Mouse (Mus musculus) 416B (cell line): ENCODE results near the gene Srgap3.
"Not testable (repeated sequence)": the region's sequence is repeated elsewhere in the genome, so short reads cannot be mapped to it uniquely, and the experiment has no call there.

ENCODE experiments used
- DNase-seq: peaks from one replicate; pipeline ENCODE4 v3.0.0; 2011; ENCODE audit warnings: low read depth

The Srgap3 gene

DNA sequence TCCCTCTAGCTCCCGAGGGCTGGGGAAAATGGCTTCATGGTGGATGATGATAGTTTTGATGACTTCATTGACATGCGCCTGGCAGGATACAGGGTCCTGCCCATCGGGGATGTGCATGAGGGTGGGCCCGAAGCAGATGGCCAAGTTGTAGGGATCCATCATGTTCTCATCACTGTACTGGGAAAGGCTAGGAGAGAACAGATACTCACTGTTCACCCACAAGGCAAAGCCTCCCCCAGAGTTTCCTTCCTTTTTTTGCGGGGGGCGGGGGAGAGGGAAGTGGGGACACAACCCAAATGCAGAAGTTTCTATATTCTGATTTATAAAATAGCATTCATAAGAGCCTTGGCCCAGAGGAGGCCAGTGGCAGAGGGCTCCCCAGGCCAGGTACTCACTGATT, 208.1 kb downstream of the Srgap3 start:
- DNase-seq = no peak

DNA sequence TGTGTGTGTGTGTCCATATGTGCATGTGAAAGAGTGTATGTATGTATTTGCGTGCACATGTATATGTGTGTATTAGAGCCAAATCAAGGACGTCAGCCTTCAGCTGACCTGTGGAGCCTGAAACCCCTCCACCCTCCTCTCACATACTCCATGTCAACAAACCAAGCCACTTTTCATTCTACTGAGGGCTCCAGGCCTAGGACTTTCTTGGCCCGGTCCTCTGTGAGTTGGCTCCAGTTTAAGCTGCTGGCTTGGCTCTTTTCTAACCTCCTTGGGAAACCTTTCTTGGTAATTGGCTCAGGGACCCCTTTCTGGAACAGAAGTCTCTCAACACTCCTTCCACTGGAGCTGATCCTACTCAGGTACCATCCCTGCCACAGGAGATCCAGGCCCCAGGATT, 210.6 kb downstream of the Srgap3 start:
- DNase-seq = no peak

DNA sequence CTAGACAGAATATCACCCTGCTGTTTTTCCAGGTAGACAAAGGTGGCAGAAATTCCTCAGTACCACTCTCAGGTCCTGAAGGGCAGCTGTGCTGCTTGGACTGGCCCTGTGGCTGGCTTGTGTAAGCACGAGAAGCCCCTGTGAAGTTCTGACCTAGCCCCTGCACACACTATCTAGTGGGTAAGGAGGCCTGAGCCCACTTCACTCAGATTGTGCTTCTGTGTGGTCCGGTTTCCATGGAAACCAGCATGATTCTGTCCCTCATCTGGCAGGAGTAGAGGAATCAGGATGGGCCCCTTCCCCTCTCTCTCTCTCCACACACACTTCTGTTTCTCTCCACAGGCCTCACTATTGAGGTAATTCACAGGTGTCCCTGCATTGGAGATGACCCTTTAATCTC, 212.0 kb downstream of the Srgap3 start:
- no peak for DNase-seq

DNA sequence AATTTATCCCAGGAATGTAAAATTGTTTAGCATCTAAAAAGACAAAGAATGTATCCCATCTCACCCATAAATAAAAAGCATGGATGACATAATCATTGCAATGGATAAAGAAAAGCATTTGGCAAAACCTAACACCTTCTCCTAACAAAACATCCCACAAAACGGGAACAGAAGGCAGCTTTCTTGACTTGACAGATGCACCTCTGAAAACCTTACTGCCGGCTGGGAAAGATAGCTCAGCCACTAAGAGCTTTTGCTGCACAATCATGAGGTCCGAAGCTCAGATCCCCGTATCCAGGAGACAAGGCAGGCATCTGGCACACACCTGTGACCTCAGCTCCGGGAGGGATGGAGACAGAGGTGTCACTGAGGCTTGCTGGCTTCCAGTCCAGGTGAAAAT, 213.1 kb downstream of the Srgap3 start:
- no peak for DNase-seq

DNA sequence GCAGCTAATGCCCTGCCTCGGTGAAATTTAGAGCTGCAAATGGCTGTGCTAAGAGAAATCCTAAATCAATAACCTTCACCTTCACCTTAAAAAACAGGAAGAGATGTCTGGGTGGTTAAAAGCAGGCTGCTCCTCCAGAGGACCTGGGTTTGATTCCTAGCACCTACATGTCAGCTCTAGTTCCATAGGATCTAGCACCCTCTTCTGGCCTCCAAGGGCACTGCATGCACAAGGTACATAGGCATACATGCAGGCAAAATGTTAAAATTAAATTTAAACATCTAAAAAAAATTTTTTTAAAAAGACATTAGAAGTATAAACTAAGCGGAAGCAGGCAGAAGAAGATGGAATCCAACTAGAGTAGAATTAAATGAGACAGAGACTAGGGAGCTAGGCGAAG, 214.6 kb downstream of the Srgap3 start:
- no peak for DNase-seq

DNA sequence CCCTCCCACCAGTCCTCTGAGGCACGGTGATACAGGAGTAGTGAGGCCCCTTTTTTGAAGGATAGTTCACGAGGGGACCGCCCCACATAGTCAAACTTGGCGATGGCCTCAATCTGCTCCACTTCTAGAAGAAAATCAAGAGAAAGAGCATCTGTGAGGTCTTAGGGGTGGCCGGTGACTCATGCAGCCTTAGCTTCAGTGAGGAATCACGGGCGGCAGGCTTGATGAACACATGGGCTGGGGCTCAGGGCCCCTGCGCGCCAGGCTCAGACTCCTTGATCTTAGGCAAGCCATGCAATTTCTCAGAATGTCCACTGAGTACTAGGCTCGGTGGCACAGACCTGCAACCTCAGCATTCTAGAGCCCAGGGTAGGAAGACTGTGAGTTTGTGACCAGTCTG, 215.7 kb downstream of the Srgap3 start:
- no peak for DNase-seq

DNA sequence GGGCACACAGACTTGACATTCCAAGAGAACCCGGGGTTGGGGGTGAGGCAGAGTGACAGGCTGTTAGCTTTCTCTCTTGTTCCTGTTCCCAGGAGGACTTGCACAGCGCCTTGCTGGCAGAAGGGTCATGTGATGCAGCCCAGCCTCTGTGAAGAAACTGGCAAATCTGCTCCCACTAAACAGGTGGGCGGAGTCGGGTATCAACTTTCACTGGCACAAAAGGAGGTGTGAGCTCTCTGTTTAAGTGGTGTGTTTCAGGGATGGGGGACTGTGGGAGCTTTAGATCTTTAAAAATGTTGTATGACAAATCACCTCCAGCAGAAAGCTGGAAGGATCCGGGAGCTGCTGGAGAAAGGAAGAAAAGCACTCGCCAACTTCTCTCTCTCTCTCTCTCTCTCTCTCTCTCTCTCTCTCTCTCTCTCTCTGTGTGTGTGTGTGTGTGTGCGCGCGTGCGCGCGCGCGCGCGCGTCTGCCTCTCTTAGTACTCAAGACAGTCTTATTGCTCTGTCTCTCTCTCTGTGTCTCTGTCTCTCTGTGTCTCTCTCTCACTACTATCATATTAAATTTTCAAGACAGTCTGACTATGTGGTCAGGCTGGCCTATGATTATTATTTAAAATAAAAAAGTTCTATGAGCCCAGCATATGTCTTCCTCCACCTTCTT, 218.2 kb downstream of the Srgap3 start:
- peak; percentile 72 for DNase-seq

DNA sequence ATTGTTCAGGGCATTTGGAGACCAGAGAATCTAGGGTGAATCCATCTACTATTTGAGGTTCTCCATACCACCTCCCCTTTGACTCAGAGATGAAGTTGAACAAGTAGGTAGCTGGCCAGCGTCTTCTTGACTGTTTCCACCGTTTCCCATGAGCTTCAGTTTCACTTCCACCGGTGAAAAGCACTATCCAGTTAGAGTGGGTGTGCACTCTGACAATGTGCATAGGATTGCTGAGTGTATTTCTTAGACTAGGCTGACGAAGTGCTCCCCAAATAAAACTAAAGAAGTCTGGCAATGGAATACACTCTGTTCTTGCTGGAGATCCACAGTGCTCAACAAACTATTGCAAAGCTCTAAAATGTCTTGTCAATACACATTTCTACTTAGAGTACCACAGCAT, 221.6 kb downstream of the Srgap3 start:
- no peak for DNase-seq

DNA sequence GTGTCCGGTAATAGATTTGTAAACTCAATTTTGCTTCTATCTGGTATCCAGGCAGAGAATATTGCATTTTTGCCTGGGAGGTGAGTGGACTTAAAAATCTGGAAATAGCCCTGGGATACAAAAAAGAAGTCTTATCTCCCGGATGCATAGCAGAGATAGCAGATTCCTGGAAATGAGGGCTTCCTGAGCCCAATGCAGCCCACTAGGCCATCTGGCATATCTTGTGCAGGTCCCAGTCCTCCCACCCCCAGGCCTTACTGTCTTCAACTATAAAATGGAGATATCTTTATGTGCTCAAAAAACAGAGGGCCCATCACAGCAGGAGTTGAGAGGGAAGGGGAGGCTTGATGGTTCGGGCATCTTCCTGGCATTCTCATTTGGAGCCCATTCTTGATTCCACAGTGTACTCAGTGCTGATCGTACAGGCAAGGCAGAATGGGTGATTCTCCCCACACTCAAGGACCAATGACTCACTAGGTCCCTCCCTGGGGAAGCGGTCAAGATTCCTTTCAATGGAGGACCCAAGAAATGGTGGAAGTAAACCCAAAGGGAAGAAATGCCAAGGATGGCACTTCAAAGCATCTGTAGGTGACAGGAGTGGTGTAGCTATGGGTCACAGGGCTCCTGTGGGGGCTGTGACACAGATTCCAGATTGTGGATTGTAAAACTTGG, 226.5 kb downstream of the Srgap3 start:
- DNase-seq = no peak

DNA sequence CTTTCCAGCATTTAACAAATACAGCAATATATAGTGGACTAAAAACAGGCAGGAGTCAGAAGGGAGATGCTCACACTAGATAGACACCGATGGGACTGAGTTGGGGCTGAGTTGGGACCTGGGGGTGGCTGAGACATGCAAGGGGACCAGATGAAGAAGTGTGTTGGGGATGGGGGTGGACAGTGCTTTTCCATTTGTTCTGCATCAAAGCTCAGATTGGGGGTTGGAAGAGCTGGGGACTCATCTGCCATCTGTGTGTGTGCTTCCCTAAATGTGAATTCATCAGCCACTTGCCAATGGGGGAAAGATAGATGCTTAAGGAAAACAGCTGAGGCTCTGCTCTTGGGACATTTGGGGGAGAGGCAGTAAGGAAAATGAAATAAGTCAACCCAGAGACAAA, 227.1 kb downstream of the Srgap3 start:
- DNase-seq = no peak

DNA sequence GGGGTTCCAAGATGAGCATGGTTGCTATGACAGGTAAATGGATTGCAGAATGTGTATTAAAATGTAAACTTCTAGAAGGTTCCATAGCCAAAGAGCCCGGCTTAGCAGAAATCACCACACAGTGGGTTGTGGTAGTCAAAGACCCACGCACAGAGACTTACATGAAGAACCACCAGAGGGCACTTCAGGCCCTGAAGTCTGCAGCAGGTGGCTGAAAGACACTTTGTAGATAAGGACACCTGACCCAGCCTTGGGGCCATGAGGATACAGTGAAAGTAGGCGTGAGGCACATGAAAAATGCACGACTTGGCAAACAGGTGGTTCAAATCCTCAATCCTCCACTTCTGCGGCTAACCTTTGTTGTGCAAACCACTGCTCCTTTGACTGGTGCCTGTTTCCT, 229.9 kb downstream of the Srgap3 start:
- DNase-seq = peak; percentile 44

DNA sequence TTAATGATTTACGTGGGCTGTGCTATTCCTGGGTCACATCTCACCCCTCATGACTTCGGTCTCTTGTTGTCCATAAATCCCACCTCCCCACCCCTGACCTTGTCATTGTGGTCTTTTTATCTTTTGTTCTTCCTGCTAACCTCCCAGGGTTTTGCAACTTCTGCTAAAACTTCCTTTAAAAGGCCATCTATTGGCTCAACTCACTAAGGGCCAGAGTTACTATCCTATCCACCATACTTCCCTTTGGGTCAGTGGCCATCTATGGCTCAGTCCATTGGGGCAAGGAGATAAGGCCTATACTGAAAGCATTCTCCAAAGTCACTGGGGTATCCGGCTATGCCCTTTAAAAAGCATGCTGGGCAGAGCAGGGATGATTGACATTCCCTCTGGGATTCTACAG, 233.1 kb downstream of the Srgap3 start:
- DNase-seq = peak; percentile 83

DNA sequence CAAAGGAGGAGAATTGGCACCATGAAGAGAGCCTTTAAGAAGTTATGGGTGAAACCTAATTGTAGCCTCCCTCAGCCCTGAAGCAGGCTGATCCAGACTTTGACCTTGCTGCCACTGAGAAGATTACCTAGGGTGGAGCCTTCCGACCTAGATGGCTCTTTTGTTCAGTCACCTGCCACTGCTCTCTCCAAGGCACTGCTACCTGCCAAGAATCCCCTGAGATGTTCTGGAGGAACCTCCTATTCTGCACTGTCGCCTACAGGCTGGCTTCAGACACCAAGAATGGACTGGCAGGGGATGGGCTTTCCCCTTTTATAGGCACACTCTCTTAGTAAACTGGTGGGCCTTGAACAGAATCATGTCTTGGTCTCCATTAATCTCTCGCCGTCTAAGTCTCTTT, 244.8 kb downstream of the Srgap3 start:
- not testable (repeated sequence) for DNase-seq

DNA sequence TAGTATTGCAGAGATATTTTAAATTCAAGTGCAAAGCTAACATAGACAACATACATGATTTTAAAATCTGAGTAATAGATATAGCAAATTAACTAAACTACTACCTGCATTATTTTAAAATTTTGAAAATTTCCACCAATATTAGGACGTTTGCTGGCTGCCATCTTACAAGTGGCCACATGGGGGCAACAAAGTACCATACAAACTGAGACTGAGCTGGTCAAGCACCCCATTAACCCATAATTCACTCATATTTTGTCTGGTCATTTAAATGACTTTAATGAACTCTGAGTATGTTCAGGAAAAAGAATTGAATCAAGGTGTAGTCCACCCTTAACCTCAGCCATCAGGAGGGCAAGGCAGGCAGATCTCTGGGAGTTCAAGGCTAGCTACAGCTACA, 246.7 kb downstream of the Srgap3 start:
- DNase-seq = peak; percentile 72

DNA sequence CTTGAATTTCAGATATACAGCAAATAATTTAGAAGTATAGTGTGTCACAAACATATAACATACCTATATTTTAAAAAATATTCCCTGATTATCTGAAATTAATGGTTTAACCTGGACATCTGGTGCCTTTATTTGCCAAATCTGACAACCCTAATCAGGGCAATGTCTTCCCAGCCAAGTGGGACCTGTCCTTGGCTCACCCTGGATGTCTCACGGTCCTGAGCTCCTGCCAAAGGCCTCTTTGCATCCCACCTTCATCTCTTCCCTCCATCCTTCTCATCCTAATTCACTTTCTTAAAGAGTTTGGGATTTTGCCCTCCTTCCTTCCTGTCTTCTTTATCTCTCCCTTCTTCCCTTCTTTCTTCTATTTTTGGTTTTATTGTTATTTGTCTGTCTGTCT, 248.0 kb downstream of the Srgap3 start:
- no peak for DNase-seq

DNA sequence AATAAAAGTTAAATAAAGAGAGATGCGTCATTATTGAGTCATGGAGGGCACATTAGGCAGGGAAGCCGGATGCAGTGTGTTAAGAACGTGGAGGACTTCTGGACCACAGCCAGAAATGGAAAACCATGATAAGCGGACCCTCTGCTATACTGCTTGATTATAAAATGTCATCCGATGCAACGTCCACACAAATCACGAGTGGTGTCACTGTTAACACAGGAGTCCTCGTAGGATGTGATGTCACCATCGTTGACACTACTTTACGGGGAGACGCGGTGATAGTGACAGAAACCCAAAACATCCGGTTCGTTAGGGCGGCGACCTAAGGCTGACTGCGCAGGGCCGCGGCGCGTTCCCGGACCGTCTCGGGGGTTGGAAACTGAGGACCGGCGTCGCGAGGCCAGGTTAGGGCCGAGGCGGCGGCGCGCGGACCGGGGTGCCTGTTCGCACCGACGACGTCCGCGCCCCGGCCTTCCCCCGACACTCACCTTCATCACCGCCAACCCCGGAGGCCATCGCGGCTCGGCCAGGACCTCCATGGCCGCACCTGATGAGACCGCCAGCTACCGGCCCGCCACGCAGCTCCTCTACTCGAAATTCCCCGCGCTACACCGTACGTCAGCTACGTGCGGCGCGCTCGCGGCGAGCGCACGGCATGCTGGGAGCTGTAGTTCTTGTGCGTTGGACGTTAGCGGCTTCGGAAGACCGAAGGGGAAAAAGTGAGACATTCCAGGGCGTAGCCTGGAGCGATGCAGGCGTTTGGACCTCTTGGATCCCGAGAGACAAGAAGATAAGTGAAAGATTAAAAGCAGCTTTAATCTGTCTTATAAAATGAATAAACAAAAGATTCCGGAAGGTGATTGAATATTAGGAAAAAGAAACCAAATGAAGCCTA, 250.8 kb downstream of the Srgap3 start, which contains the start of gene Rad18:
Gene Rad18, minus strand, starts transcription at position 631 of the 895 bp plus-strand sequence.
- peak; percentile 94 for DNase-seq

DNA sequence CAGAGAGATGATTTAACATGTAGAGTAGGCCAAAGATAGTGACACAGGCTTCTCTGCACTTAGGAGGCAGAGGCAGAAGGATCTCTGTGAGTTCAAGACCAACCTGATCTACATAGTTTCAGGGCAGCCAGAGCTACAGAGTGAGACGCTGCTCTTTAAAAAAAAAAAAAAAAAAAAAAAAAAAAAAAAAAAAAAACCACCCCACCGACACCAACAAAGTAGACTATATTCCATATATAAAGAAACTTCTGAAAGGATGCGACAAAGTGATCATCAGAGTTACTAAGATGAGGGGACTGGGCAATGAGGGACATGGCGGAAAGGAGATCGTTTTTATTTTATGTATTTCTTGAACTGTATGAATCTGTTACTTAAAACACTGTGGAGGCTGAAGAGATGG, 252.6 kb downstream of the Srgap3 start:
- DNase-seq = no peak

DNA sequence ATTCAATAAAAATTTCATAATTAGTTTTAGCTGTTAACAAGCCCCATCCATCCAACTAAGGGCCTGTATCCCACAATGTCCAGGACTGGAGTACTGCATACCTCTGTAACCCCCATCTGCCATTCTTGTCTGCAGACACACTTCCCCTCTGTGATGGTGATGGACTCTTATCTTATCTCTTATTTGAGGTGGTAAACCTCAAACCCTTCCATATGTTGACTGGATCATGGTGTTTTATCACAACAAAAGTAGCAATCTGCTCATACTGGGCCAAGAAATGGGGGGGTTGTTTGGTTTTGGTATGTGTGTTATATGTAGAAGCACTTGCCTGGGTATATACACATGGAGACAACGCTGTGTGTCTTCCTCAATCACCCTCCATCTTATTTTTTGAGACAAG, 255.5 kb downstream of the Srgap3 start:
- peak; percentile 37 for DNase-seq

DNA sequence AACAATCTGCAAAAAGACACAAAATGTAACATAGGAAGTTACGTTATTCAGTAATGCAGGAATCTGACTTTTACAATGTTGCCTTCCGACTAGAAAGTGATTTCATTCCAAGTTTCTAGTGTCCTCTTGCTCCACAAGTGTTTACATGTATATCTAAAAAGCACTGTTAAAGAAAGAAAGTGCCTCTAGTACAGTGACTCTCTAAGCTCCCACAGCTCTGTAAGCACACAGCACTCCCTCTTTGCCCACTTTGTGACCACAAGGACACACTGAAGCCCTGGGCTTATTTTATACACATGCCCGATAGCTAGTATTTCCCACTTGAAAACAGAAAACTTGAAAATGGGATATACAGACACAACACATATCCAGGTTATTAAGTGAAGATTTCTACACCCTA, 259.0 kb downstream of the Srgap3 start:
- DNase-seq = no peak

DNA sequence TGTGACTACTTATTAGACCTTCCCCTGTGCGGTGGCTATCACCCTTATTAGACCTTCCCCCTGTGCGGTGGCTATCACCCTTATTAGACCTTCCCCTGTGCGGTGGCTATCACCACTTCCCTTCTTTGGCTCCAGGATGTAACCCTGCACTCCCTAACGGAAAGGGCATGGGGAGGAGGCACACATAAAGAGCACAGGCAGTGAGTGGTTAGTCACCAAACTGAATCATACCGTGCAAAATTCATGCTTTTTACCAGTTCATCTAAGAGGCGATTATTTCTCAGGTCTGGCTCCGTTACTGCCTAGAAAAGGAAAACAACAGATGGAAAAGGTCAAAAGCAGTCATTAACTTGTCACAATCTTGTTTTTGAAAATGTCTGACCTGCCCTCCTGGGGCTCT, 260.6 kb downstream of the Srgap3 start:
- DNase-seq = peak; percentile 92

DNA sequence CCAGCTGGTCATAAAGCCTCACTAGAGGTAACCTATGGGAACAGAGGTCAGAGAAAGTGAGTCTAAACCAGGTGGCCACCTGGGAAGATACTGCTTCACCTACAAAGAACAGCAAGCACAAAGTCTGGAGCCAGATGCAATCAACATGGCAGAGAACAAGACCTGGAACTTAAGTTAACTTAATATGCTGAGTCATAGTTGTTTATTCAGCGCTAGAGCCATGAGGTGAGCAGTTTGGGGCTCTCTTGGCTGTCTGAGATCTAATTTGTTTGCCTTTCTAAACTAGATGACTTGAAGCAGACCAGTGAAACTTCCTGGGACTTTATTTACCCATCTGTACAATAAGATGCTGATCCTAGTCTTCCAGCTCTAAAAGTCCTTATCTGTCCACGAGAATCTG, 263.0 kb downstream of the Srgap3 start:
- peak; percentile 45 for DNase-seq
